Mouse (Mus musculus): Measurements from ENCODE around the gene Mars. TPM values are rescaled to one million over a fixed set of nuclear protein-coding genes. Genes with fewer than 3 reads are reported as not detected.

Gene Mars
- polyA plus RNA-seq, 1 experiment from 2014 or later = 104 TPM

DNA sequence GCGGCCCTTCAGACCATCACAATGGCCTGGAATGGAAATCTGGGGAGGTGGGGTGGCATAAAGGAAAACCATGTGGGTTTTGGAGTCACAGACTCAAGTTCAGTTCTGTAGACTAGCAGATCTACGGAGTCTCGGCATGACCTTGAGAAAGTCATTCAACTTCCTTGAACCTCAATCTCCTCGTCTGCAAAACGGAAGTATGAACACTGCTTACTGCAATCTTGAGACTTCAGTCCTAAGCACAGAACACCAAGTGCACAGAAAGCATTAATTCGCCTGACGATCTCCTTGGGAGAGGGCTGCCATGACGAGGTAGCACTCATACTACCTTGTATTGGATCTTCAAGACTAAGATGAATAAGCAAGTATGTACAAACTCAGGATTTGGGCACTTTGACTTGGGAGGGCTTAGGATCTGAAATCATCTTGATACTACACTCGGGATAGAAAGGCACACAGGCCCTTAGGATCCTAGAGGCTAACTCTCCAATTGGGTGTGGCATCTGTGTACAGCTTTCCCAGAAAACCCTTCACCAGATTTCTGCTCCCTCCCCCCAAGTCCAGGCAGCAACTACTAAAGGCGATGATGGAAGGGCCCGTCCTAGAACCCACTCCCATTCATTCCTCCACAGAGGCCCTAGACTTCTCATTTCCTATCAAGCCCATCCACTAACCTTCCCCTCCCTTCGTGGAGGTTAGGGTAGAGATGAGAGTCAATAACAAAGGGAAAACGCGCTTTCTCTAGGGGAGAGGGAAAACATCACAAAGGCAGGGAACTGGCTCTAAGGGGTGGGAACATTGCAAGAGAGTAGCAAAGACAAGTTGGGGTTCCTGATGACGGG is 49.7 kb downstream of the Mars start:
- H3K27ac ChIP-seq (ENCODE audit: low read depth, low read length) = no peak overlapping the region
- H3K27me3 ChIP-seq (ENCODE audit: control insufficient read depth, insufficient read depth, low read length) = peaks cover 34% of the 10 kb centered on the region
- no peaks in the 10 kb centered on the region for H3K9me3 ChIP-seq (replicated peaks; ENCODE audit: control insufficient read depth, low read length)
- no peak overlapping the region for H3K9ac ChIP-seq (ENCODE audit: low read depth, low read length)
- H3K4me3 ChIP-seq (ENCODE audit: low read depth, low read length) = 0 out of 2 replicates have a peak overlapping the region, but pooled peaks have one; percentile 46
- 65% methylated on average over 15 of the region's 15 CpGs for WGBS (ENCODE audit: insufficient replicate concordance)
- peaks cover 7% of the 10 kb centered on the region for H3K4me1 ChIP-seq (ENCODE audit: control insufficient read depth, insufficient read depth, low read length)
- no peak for ATAC-seq (replicated peaks; ENCODE audit: insufficient number of reproducible peaks, low FRiP score, low TSS enrichment)
- peak overlapping the region; percentile 86 for H3K4me2 ChIP-seq
- H3K36me3 ChIP-seq (ENCODE audit: control insufficient read depth, insufficient read depth, low read length) = no peaks in the 10 kb centered on the region

DNA sequence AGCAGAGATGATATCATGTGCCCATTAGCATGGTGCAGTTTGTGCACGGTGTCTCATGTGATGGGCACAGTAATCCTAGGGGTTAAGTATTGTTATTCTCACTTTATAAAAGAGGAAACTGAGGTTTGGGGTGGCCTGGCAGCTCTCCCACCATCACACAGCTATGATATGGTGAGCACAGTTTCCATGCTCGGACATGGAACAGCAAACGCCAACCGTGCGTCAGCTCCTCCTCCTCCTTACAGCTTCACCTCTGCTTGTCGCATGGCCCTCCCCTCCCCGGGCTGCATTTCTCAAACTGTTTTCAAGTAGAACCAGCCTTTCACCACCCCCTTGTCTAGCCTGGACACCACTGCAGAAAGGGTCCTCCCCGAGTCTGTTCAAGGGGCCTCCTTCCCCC is 53.1 kb downstream of the Mars start:
- Histone ChIP-seq H3K9ac (ENCODE audit: low read depth, low read length) (no peak overlapping the region), H3K4me3 (ENCODE audit: low read depth, low read length) (no peak overlapping the region), H3K36me3 (ENCODE audit: control insufficient read depth, insufficient read depth, low read length) (no peaks in the 10 kb centered on the region), H3K4me2 (no peak overlapping the region), H3K27ac (ENCODE audit: low read depth, low read length) (no peak overlapping the region), H3K4me1 (ENCODE audit: control insufficient read depth, insufficient read depth, low read length) (0 out of 2 replicates have a peak, but pooled peaks cover 6% of the 10 kb centered on the region), H3K9me3 (replicated peaks; ENCODE audit: control insufficient read depth, low read length) (no peaks in the 10 kb centered on the region), H3K27me3 (ENCODE audit: control insufficient read depth, insufficient read depth, low read length) (peaks cover 24% of the 10 kb centered on the region)
- no peak for ATAC-seq (replicated peaks; ENCODE audit: insufficient number of reproducible peaks, low FRiP score, low TSS enrichment)
- WGBS (ENCODE audit: insufficient replicate concordance) = 66% methylated on average over 8 of the region's 8 CpGs

DNA sequence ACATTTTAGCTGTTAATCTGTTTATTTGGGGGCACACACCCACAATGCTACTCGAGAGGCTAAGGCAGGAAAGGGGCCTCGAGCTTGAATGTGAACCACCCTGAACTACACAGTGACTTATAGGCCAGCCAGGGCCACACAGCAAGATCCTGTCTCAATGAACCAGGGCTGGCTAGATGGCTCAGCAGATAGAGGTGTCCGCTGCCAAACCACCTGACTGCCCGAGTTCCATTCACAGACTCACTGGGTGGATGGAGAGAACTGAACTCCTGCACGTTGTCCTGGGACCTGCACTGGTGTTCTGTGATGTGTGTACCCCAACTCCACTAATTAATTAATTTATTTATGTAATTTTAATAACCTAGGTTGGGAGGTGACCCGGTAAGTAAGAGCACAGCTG is 53.8 kb downstream of the Mars start:
- 72% methylated on average over 6 of the region's 6 CpGs for WGBS (ENCODE audit: insufficient replicate concordance)
- peaks cover 17% of the 10 kb centered on the region for H3K27me3 ChIP-seq (ENCODE audit: control insufficient read depth, insufficient read depth, low read length)
- no peaks in the 10 kb centered on the region for H3K36me3 ChIP-seq (ENCODE audit: control insufficient read depth, insufficient read depth, low read length)
- no peaks in the 10 kb centered on the region for H3K9me3 ChIP-seq (replicated peaks; ENCODE audit: control insufficient read depth, low read length)
- ATAC-seq (replicated peaks; ENCODE audit: insufficient number of reproducible peaks, low FRiP score, low TSS enrichment) = no peak
- H3K4me2 ChIP-seq = no peak overlapping the region
- H3K4me3 ChIP-seq (ENCODE audit: low read depth, low read length) = no peak overlapping the region
- 0 out of 2 replicates have a peak, but pooled peaks cover 3% of the 10 kb centered on the region for H3K4me1 ChIP-seq (ENCODE audit: control insufficient read depth, insufficient read depth, low read length)
- no peak overlapping the region for H3K27ac ChIP-seq (ENCODE audit: low read depth, low read length)
- no peak overlapping the region for H3K9ac ChIP-seq (ENCODE audit: low read depth, low read length)

DNA sequence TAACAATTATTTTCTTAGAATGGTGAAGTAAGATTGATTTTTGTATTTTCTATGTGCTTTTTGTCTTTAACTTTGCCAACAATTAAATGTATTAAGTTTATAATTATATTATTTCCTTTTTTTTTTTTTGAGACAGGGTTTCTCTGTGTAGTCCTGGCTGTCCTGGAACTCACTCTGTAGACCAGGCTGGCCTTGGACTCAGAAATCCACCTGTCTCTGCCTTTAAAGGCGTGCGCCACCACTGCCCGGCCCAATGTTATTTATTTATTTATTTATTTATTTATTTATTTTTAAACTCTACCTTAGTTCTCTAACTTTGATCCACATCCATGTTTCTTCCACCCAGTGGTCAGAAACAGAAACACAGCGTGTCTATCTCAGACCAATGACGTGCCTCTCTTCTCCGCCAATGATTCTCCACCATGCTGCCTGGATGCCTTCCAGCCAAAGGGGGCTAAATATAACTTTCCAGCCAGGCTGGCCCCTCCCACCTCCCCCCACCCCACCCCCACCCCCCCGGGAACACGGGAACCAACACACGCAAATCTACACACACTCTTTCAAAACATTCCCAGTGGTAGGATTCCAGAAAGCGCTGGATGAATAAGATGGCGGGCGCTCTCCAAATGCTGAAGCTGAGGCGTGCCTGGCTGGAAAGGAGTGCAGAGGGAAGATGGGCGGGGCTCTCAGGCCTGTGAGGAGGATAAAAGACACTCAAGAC is 55.8 kb downstream of the Mars start:
- Histone ChIP-seq H3K27me3 (ENCODE audit: control insufficient read depth, insufficient read depth, low read length) (no peaks in the 10 kb centered on the region), H3K4me3 (ENCODE audit: low read depth, low read length) (no peak overlapping the region), H3K9ac (ENCODE audit: low read depth, low read length) (no peak overlapping the region), H3K4me1 (ENCODE audit: control insufficient read depth, insufficient read depth, low read length) (no peaks in the 10 kb centered on the region), H3K4me2 (no peak overlapping the region), H3K9me3 (replicated peaks; ENCODE audit: control insufficient read depth, low read length) (no peaks in the 10 kb centered on the region), H3K36me3 (ENCODE audit: control insufficient read depth, insufficient read depth, low read length) (no peaks in the 10 kb centered on the region), H3K27ac (ENCODE audit: low read depth, low read length) (no peak overlapping the region)
- ATAC-seq (replicated peaks; ENCODE audit: insufficient number of reproducible peaks, low FRiP score, low TSS enrichment) = peak; percentile 72; the same call in 1 of the 2 replicates
- 16% methylated on average over 14 of the region's 14 CpGs for WGBS (ENCODE audit: insufficient replicate concordance)

DNA sequence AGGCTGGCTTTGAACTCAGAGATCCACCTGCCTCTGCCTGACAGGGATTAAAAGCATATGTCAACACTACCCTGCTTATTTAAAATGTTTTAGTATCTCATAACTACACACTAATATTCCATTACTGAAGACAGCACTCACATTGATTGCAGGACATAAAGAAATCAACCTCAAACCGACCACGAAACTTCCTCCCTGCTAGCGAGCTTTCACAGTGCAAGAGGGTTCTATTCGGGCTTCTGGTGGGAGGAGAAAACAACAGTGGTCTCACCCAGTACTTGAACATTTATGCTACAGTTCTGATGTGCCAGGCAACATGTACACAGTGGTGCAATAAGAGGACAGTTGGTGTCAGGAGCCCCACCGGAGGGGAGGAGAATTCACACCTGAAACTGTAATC is 60.8 kb downstream of the Mars start:
- Histone ChIP-seq H3K4me2 (no peak overlapping the region), H3K9ac (ENCODE audit: low read depth, low read length) (no peak overlapping the region), H3K4me1 (ENCODE audit: control insufficient read depth, insufficient read depth, low read length) (no peaks in the 10 kb centered on the region), H3K27ac (ENCODE audit: low read depth, low read length) (no peak overlapping the region), H3K27me3 (ENCODE audit: control insufficient read depth, insufficient read depth, low read length) (no peaks in the 10 kb centered on the region), H3K36me3 (ENCODE audit: control insufficient read depth, insufficient read depth, low read length) (no peaks in the 10 kb centered on the region), H3K4me3 (ENCODE audit: low read depth, low read length) (no peak overlapping the region), H3K9me3 (replicated peaks; ENCODE audit: control insufficient read depth, low read length) (no peaks in the 10 kb centered on the region)
- ATAC-seq (replicated peaks; ENCODE audit: insufficient number of reproducible peaks, low FRiP score, low TSS enrichment) = no peak
- 77% methylated on average over 5 of the region's 5 CpGs for WGBS (ENCODE audit: insufficient replicate concordance)

Other genes starting within 250 kb of the Mars start
- gene Cdk4, start 248.3 kb downstream of the Mars start, polyA plus RNA-seq (2014; fragmentation: Nextera tagmentation; extraction: Ambion mirVana) = 1,419 and 1,452 TPM in 2 replicates
- 106 and 115 TPM in 2 replicates for gene Tspan31, start 241.5 kb downstream of the Mars start, polyA plus RNA-seq (2014; fragmentation: Nextera tagmentation; extraction: Ambion mirVana)
- gene Agap2, start 236.5 kb downstream of the Mars start, polyA plus RNA-seq (2014; fragmentation: Nextera tagmentation; extraction: Ambion mirVana) = 0.42 and 0.63 TPM in 2 replicates
- gene Os9, start 190.7 kb downstream of the Mars start, polyA plus RNA-seq (2014; fragmentation: Nextera tagmentation; extraction: Ambion mirVana) = 21.3 and 30.3 TPM in 2 replicates
- gene B4galnt1, start 146.6 kb downstream of the Mars start, polyA plus RNA-seq (2014; fragmentation: Nextera tagmentation; extraction: Ambion mirVana) = 1.6 and 1.8 TPM in 2 replicates
- 8.4 and 11.8 TPM in 2 replicates for gene Slc26a10, start 131.1 kb downstream of the Mars start, polyA plus RNA-seq (2014; fragmentation: Nextera tagmentation; extraction: Ambion mirVana)
- gene Arhgef25, start 121.7 kb downstream of the Mars start, polyA plus RNA-seq (2014; fragmentation: Nextera tagmentation; extraction: Ambion mirVana) = 17.9 and 18.0 TPM in 2 replicates
- gene Dtx3, start 116.1 kb downstream of the Mars start, polyA plus RNA-seq (2014; fragmentation: Nextera tagmentation; extraction: Ambion mirVana) = 82.3 and 83.0 TPM in 2 replicates
- 20.8 and 21.5 TPM in 2 replicates for gene Pip4k2c, start 100.2 kb downstream of the Mars start, polyA plus RNA-seq (2014; fragmentation: Nextera tagmentation; extraction: Ambion mirVana)
- gene Kif5a, start 48.4 kb downstream of the Mars start, polyA plus RNA-seq (2014; fragmentation: Nextera tagmentation; extraction: Ambion mirVana) = 1.6 TPM in 2 replicates
- 135 and 136 TPM in 2 replicates for gene Dctn2, start 45.4 kb downstream of the Mars start, polyA plus RNA-seq (2014; fragmentation: Nextera tagmentation; extraction: Ambion mirVana)
- gene Mbd6, start 22.8 kb downstream of the Mars start, polyA plus RNA-seq (2014; fragmentation: Nextera tagmentation; extraction: Ambion mirVana) = 13.6 and 15.1 TPM in 2 replicates
- gene Arhgap9, start 10.2 kb upstream of the Mars start, polyA plus RNA-seq (2014; fragmentation: Nextera tagmentation; extraction: Ambion mirVana) = 1.7 TPM in 2 replicates
- 0.65 and 1.2 TPM in 2 replicates for gene Gli1, start 30.2 kb upstream of the Mars start, polyA plus RNA-seq (2014; fragmentation: Nextera tagmentation; extraction: Ambion mirVana)
- 0.06 TPM in 1 of 2 replicates, not detected in the other for gene Inhbe, start 42.6 kb upstream of the Mars start, polyA plus RNA-seq (2014; fragmentation: Nextera tagmentation; extraction: Ambion mirVana)
- 0.19 TPM in 1 of 2 replicates, not detected in the other for gene Inhbc, start 58.6 kb upstream of the Mars start, polyA plus RNA-seq (2014; fragmentation: Nextera tagmentation; extraction: Ambion mirVana)
- gene R3hdm2, start 68.5 kb upstream of the Mars start, polyA plus RNA-seq (2014; fragmentation: Nextera tagmentation; extraction: Ambion mirVana) = 27.7 and 30.3 TPM in 2 replicates
- 0.24 and 0.30 TPM in 2 replicates for gene Stac3, start 189.9 kb upstream of the Mars start, polyA plus RNA-seq (2014; fragmentation: Nextera tagmentation; extraction: Ambion mirVana)
- 10.1 and 13.9 TPM in 2 replicates for gene Ndufa4l2, start 203.2 kb upstream of the Mars start, polyA plus RNA-seq (2014; fragmentation: Nextera tagmentation; extraction: Ambion mirVana)
- 71.3 and 82.7 TPM in 2 replicates for gene Shmt2, start 210.7 kb upstream of the Mars start, polyA plus RNA-seq (2014; fragmentation: Nextera tagmentation; extraction: Ambion mirVana)
- 0.21 and 0.33 TPM in 2 replicates for gene Nxph4, start 222.8 kb upstream of the Mars start, polyA plus RNA-seq (2014; fragmentation: Nextera tagmentation; extraction: Ambion mirVana)